Mouse (Mus musculus): ENCODE measurements at regions not wholly inside any gene's neighbourhood (a gene's known extent, or its start where the extent isn't known, plus 50 kb on each side); places are given as distances from the start of the nearest gene placed in this dataset.
"Not testable (repeated sequence)": the region's sequence is repeated elsewhere in the genome, so short reads cannot be mapped to it uniquely, and the experiment has no call there.

DNA sequence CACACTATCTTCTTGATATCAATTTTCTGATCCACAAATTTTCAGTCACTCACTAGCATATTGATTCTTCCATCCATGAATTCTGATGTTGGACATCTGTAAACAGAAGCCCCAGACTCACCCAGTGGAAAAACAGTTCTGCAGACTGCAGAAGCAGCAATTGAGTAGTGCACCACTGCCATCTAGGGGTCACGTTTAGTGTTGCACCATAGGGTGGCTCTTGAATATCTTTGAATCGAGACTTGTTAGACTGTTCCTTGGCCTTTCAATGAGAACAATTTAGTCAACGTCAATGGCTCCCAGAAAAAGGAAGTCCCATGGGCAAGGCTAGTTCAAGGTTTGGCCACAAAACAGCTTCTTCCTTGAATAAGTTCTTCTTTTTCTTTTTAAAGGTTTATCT lies 828.1 kb downstream of the Gm10330 start:
- DNase-seq (ENCODE audit: low read depth in 2 of 2, low spot score in 2 of 2), result peak in 1 of 2 experiments; percentile 0

DNA sequence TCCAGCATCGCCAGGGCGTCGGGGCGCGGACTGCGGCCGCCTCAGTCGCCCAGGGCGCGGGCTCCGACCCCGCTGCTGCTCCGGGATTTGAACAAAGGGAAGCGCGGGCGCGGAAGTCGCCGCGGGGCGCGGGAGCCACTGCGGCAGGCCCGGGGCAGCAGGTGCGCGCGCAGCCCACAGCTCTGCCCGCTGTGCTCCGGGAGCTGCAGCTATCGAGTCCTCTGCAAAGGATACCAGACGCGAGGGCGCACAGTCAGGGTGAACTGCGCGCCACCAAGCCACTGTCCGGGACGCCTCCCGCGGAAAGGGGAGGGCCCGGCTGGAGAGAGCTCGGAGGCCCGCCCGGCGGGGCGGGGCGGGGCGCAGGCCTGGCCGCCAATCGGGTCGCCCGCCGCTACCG lies 873.9 kb downstream of the Gm10330 start:
- DNase-seq (ENCODE audit: low read depth in 2 of 2, low spot score in 2 of 2), result not testable (repeated sequence)
